Mouse (Mus musculus): ENCODE results near the gene Ncs1. TPM values are rescaled to one million over a fixed set of nuclear protein-coding genes. Genes with fewer than 3 reads are reported as not detected.

Ncs1 gene
- polyA plus RNA-seq, 1 experiment from 2014 or later: 52.8 TPM

GRCm38 (mm10) chr2:31277810-31278209 lies 32.2 kb downstream of the Ncs1 start:
- H3K36me3 ChIP-seq: peaks cover 43% of the 10 kb centered on the region
- H3K9ac ChIP-seq: no peak overlapping the region
- WGBS: 71% methylated on average over 6 of the region's 6 CpGs
- H3K9me3 ChIP-seq (replicated peaks): no peaks in the 10 kb centered on the region
- no peaks in the 10 kb centered on the region for H3K27me3 ChIP-seq (replicated peaks)
- no peak overlapping the region for H3K4me3 ChIP-seq
- no peak for ATAC-seq (ENCODE audit: insufficient number of reproducible peaks, low FRiP score)
- H3K4me2 ChIP-seq: no peak overlapping the region
- peaks cover 10% of the 10 kb centered on the region; the same call in 1 of the 2 replicates for H3K4me1 ChIP-seq (replicated peaks)
- no peak overlapping the region for H3K27ac ChIP-seq (ENCODE audit: poor library complexity, severe bottlenecking)

GRCm38 (mm10) chr2:31278483-31278882 lies 32.9 kb downstream of the Ncs1 start:
- no peak overlapping the region for H3K27ac ChIP-seq (ENCODE audit: poor library complexity, severe bottlenecking)
- no peaks in the 10 kb centered on the region for H3K27me3 ChIP-seq (replicated peaks)
- no peak overlapping the region for H3K4me3 ChIP-seq
- H3K9ac ChIP-seq: no peak overlapping the region
- ATAC-seq (ENCODE audit: insufficient number of reproducible peaks, low FRiP score): no peak
- whole genome bisulfite sequencing: 71% methylated on average over 5 of the region's 5 CpGs
- H3K9me3 ChIP-seq (replicated peaks): no peaks in the 10 kb centered on the region
- no peak overlapping the region for H3K4me2 ChIP-seq
- H3K36me3 ChIP-seq: peaks cover 48% of the 10 kb centered on the region
- peaks cover 10% of the 10 kb centered on the region; the same call in 1 of the 2 replicates for H3K4me1 ChIP-seq (replicated peaks)

- H3K4me1 ChIP-seq (replicated peaks): peaks cover 10% of the 10 kb centered on the region; the same call in 1 of the 2 replicates
- H3K4me2 ChIP-seq: no peak overlapping the region
- no peak overlapping the region for H3K27ac ChIP-seq (ENCODE audit: poor library complexity, severe bottlenecking)
- H3K27me3 ChIP-seq (replicated peaks): no peaks in the 10 kb centered on the region
- H3K4me3 ChIP-seq: no peak overlapping the region
- H3K9ac ChIP-seq: no peak overlapping the region
- 86% methylated on average over 8 of the region's 8 CpGs for WGBS
- no peak for ATAC-seq (ENCODE audit: insufficient number of reproducible peaks, low FRiP score)
- peaks cover 61% of the 10 kb centered on the region for H3K36me3 ChIP-seq
- no peaks in the 10 kb centered on the region for H3K9me3 ChIP-seq (replicated peaks)
Measured at GRCm38 (mm10) chr2:31281138-31281537, 35.5 kb downstream of the Ncs1 start.

GRCm38 (mm10) chr2:31282266-31282665 lies 36.6 kb downstream of the Ncs1 start:
- H3K4me3 ChIP-seq: no peak overlapping the region
- no peak for ATAC-seq (ENCODE audit: insufficient number of reproducible peaks, low FRiP score)
- no peaks in the 10 kb centered on the region for H3K27me3 ChIP-seq (replicated peaks)
- H3K4me2 ChIP-seq: no peak overlapping the region
- H3K9me3 ChIP-seq (replicated peaks): no peaks in the 10 kb centered on the region
- peaks cover 73% of the 10 kb centered on the region for H3K36me3 ChIP-seq
- WGBS: 46% methylated on average over 7 of the region's 7 CpGs
- peaks cover 10% of the 10 kb centered on the region; the same call in 1 of the 2 replicates for H3K4me1 ChIP-seq (replicated peaks)
- H3K9ac ChIP-seq: no peak overlapping the region
- no peak overlapping the region for H3K27ac ChIP-seq (ENCODE audit: poor library complexity, severe bottlenecking)

- H3K36me3 ChIP-seq: peaks cover 79% of the 10 kb centered on the region
- WGBS: 95% methylated on average over 12 of the region's 12 CpGs
- no peak for ATAC-seq (ENCODE audit: insufficient number of reproducible peaks, low FRiP score)
Measured at GRCm38 (mm10) chr2:31282880-31283279, 37.3 kb downstream of the Ncs1 start.

GRCm38 (mm10) chr2:31284531-31284930 lies 38.9 kb downstream of the Ncs1 start:
- no peaks in the 10 kb centered on the region for H3K4me1 ChIP-seq (replicated peaks)
- WGBS: 82% methylated on average over 5 of the region's 5 CpGs
- no peak for ATAC-seq (ENCODE audit: insufficient number of reproducible peaks, low FRiP score)
- H3K9me3 ChIP-seq (replicated peaks): no peaks in the 10 kb centered on the region
- peaks cover 93% of the 10 kb centered on the region for H3K36me3 ChIP-seq
- no peak overlapping the region for H3K4me3 ChIP-seq
- H3K27ac ChIP-seq (ENCODE audit: poor library complexity, severe bottlenecking): no peak overlapping the region
- H3K27me3 ChIP-seq (replicated peaks): no peaks in the 10 kb centered on the region
- no peak overlapping the region for H3K9ac ChIP-seq
- no peak overlapping the region for H3K4me2 ChIP-seq

More at GRCm38 (mm10) chr2:31282880-31283279, 37.3 kb downstream of the Ncs1 start:
- Histone ChIP-seq H3K27me3 (replicated peaks) (no peaks in the 10 kb centered on the region), H3K4me3 (no peak overlapping the region), H3K9me3 (replicated peaks) (no peaks in the 10 kb centered on the region), H3K4me1 (replicated peaks) (peaks cover 6% of the 10 kb centered on the region; the same call in 1 of the 2 replicates), H3K4me2 (no peak overlapping the region), H3K9ac (no peak overlapping the region), H3K27ac (ENCODE audit: poor library complexity, severe bottlenecking) (no peak overlapping the region)

GRCm38 (mm10) chr2:31291421-31291820 lies 45.8 kb downstream of the Ncs1 start:
- no peak overlapping the region for H3K27ac ChIP-seq (ENCODE audit: poor library complexity, severe bottlenecking)
- 12% methylated on average over 6 of the region's 6 CpGs for WGBS
- no peak for ATAC-seq (ENCODE audit: insufficient number of reproducible peaks, low FRiP score)
- H3K9ac ChIP-seq: no peak overlapping the region
- peaks cover 58% of the 10 kb centered on the region for H3K36me3 ChIP-seq
- H3K4me1 ChIP-seq (replicated peaks): peaks cover 7% of the 10 kb centered on the region; the same call in 1 of the 2 replicates
- no peaks in the 10 kb centered on the region for H3K9me3 ChIP-seq (replicated peaks)
- no peak overlapping the region for H3K4me3 ChIP-seq
- no peaks in the 10 kb centered on the region for H3K27me3 ChIP-seq (replicated peaks)
- no peak overlapping the region for H3K4me2 ChIP-seq

GRCm38 (mm10) chr2:31294985-31295384 lies 49.4 kb downstream of the Ncs1 start:
- no peaks in the 10 kb centered on the region for H3K27me3 ChIP-seq (replicated peaks)
- WGBS: 4% methylated on average over 4 of the region's 4 CpGs
- no peak overlapping the region for H3K4me2 ChIP-seq
- no peak overlapping the region for H3K9ac ChIP-seq
- H3K9me3 ChIP-seq (replicated peaks): no peaks in the 10 kb centered on the region
- H3K36me3 ChIP-seq: peaks cover 25% of the 10 kb centered on the region
- H3K27ac ChIP-seq (ENCODE audit: poor library complexity, severe bottlenecking): no peak overlapping the region
- H3K4me3 ChIP-seq: no peak overlapping the region
- H3K4me1 ChIP-seq (replicated peaks): peaks cover 16% of the 10 kb centered on the region; the same call in 1 of the 2 replicates
- no peak for ATAC-seq (ENCODE audit: insufficient number of reproducible peaks, low FRiP score)

GRCm38 (mm10) chr2:31296395-31296794 lies 50.8 kb downstream of the Ncs1 start:
- H3K9me3 ChIP-seq (replicated peaks): no peaks in the 10 kb centered on the region
- no peak overlapping the region for H3K4me3 ChIP-seq
- peaks cover 19% of the 10 kb centered on the region for H3K36me3 ChIP-seq
- no peak overlapping the region for H3K4me2 ChIP-seq
- no peak for ATAC-seq (ENCODE audit: insufficient number of reproducible peaks, low FRiP score)
- WGBS: 74% methylated on average over 6 of the region's 6 CpGs
- H3K27me3 ChIP-seq (replicated peaks): no peaks in the 10 kb centered on the region
- no peak overlapping the region for H3K9ac ChIP-seq
- peaks cover 16% of the 10 kb centered on the region; the same call in 1 of the 2 replicates for H3K4me1 ChIP-seq (replicated peaks)
- no peak overlapping the region for H3K27ac ChIP-seq (ENCODE audit: poor library complexity, severe bottlenecking)

GRCm38 (mm10) chr2:31297602-31298268 lies 52.1 kb downstream of the Ncs1 start:
- H3K36me3 ChIP-seq: peaks cover 11% of the 10 kb centered on the region
- no peak overlapping the region for H3K27ac ChIP-seq (ENCODE audit: poor library complexity, severe bottlenecking)
- ATAC-seq (ENCODE audit: insufficient number of reproducible peaks, low FRiP score): peak; percentile 82
- no peaks in the 10 kb centered on the region for H3K9me3 ChIP-seq (replicated peaks)
- H3K9ac ChIP-seq: 0 out of 2 replicates have a peak overlapping the region, but pooled peaks have one; percentile 56
- H3K4me2 ChIP-seq: peak overlapping the region; percentile 66
- WGBS: 4% methylated on average over 17 of the region's 17 CpGs
- H3K4me1 ChIP-seq (replicated peaks): peaks cover 16% of the 10 kb centered on the region; the same call in 1 of the 2 replicates
- peak overlapping the region; percentile 51 for H3K4me3 ChIP-seq
- no peaks in the 10 kb centered on the region for H3K27me3 ChIP-seq (replicated peaks)

- 26% methylated on average over 4 of the region's 4 CpGs for WGBS
- Histone ChIP-seq H3K27ac (ENCODE audit: poor library complexity, severe bottlenecking) (no peak overlapping the region), H3K4me1 (replicated peaks) (peaks cover 16% of the 10 kb centered on the region; the same call in 1 of the 2 replicates), H3K9ac (no peak overlapping the region), H3K36me3 (peaks cover 2% of the 10 kb centered on the region), H3K27me3 (replicated peaks) (no peaks in the 10 kb centered on the region), H3K4me3 (0 out of 2 replicates have a peak overlapping the region, but pooled peaks have one; percentile 51), H3K9me3 (replicated peaks) (no peaks in the 10 kb centered on the region), H3K4me2 (peak overlapping the region; percentile 66)
- ATAC-seq (ENCODE audit: insufficient number of reproducible peaks, low FRiP score): no peak
Measured at GRCm38 (mm10) chr2:31298814-31299213, 53.2 kb downstream of the Ncs1 start.

All from heart, embryonic 12.5 days (tissue).